Mouse (Mus musculus) myocyte (in vitro differentiated cells): ENCODE results near the gene Pds5a. TPM values are rescaled to one million over a fixed set of nuclear protein-coding genes. Genes with fewer than 3 reads are reported as not detected.

Source experiments
- H3K27me3 ChIP-seq: one replicate; pipeline ENCODE4 v1.6.1; 2011; ENCODE audit not compliant: control insufficient read depth, insufficient read depth, insufficient read length
- H3K36me3 ChIP-seq: one replicate; pipeline ENCODE4 v1.6.1; 2011; ENCODE audit not compliant: control insufficient read depth, insufficient read depth
- H3K4me2 ChIP-seq: one replicate; pipeline ENCODE4 v1.6.1; 2011; ENCODE audit warnings: low read depth, control low read depth
- H3K4me3 ChIP-seq: one replicate; pipeline ENCODE4 v1.5.1; 2011; ENCODE audit warnings: mild to moderate bottlenecking, control low read depth, moderate library complexity
- H3K79me2 ChIP-seq: one replicate; pipeline ENCODE4 v1.6.1; 2011; ENCODE audit not compliant: control insufficient read depth, insufficient read depth
- H3ac ChIP-seq: one replicate; pipeline ENCODE4 v1.6.1; 2011; ENCODE audit not compliant: control insufficient read depth, insufficient read length
- CEBPB ChIP-seq: IDR thresholded peaks from 2 replicates; pipeline ENCODE4 v1.6.1; 2011; ENCODE audit warnings: mild to moderate bottlenecking, moderate library complexity; ENCODE audit not compliant: poor library complexity, insufficient read depth, severe bottlenecking
- E2F4 ChIP-seq: IDR thresholded peaks from one replicate; pipeline ENCODE4 v1.6.1; 2011; ENCODE audit warnings: mild to moderate bottlenecking, control low read depth, moderate library complexity; ENCODE audit not compliant: insufficient read depth
- MAX ChIP-seq: IDR thresholded peaks from one replicate; pipeline ENCODE4 v1.6.1; 2011; ENCODE audit warnings: low read depth, mild to moderate bottlenecking, control low read depth
- MYOD1 ChIP-seq, 3 experiments: IDR thresholded peaks; one replicate each; pipeline ENCODE4 v1.6.1; 2011; ENCODE audit warnings: control low read depth in 2 of 3, low read depth in 2 of 3, mild to moderate bottlenecking in 2 of 3, moderate library complexity in 1 of 3; ENCODE audit not compliant: insufficient read length in 2 of 3, control insufficient read depth in 1 of 3
- MYOG ChIP-seq, 3 experiments: IDR thresholded peaks; one replicate each; pipeline ENCODE4 v1.6.1; 2011; ENCODE audit warnings: control low read depth in 2 of 3, low read depth in 2 of 3, mild to moderate bottlenecking in 2 of 3; ENCODE audit not compliant: insufficient read length in 2 of 3, control insufficient read depth in 1 of 3, insufficient read depth in 1 of 3
- POLR2A ChIP-seq: IDR thresholded peaks from one replicate; pipeline ENCODE4 v1.6.1; 2011; ENCODE audit warnings: low read depth, mild to moderate bottlenecking, control low read depth, moderate library complexity; ENCODE audit not compliant: insufficient read length
- POLR2AphosphoS2 ChIP-seq: IDR thresholded peaks from one replicate; pipeline ENCODE4 v1.6.1; 2011; ENCODE audit warnings: low read depth, control low read depth; ENCODE audit not compliant: insufficient read length
- REST ChIP-seq: IDR thresholded peaks from one replicate; pipeline ENCODE4 v1.6.1; 2011; ENCODE audit warnings: mild to moderate bottlenecking, control low read depth, moderate library complexity; ENCODE audit not compliant: insufficient read depth, insufficient read length
- SRF ChIP-seq: IDR thresholded peaks from one replicate; pipeline ENCODE4 v1.6.1; 2011; ENCODE audit warnings: low read depth; ENCODE audit not compliant: control insufficient read depth, insufficient read length
- TCF12 ChIP-seq: IDR thresholded peaks from one replicate; pipeline ENCODE4 v1.6.1; 2011; ENCODE audit warnings: mild to moderate bottlenecking, control low read depth; ENCODE audit not compliant: poor library complexity, insufficient read depth, severe bottlenecking
- TCF3 ChIP-seq: IDR thresholded peaks from one replicate; pipeline ENCODE4 v1.6.1; 2011; ENCODE audit warnings: low read depth, control low read depth; ENCODE audit not compliant: insufficient read length
- USF1 ChIP-seq: IDR thresholded peaks from one replicate; pipeline ENCODE4 v1.6.1; 2011; ENCODE audit warnings: low read depth, mild to moderate bottlenecking, control low read depth, moderate library complexity
- polyA plus RNA-seq: library from polyadenylated mRNA; unstranded; fragments of >200 nt; fragmentation: generic; extraction: Trizol; gene quantifications from one replicate; pipeline ENCODE4 v1.2.1, GENCODE M21; 2012; ENCODE audit warnings: missing spikeins

Gene Pds5a
- polyA plus RNA-seq, 1 experiment = 17.5 TPM

DNA sequence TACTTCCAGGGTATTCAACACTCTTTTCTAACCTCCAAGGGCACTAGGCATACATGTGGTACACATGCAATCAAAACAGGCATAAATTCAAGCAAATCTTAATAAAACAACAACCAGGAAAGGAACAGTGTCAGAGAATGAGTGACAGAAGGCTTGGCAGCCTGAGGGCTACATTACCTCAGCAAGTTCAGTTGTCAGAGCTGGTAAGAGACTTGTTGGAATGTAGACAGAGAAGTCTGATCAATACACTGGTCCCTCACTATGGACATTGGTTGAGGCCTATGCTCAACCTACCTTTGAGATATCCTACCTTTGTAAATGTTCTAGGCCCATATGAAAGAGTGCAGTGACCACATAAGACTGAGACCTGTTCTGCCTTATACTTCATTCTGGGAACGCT, 91.3 kb downstream of the Pds5a start:
- H3K36me3 ChIP-seq = peaks cover 27% of the 10 kb centered on the region
- no peak for TF ChIP-seq E2F4
- no peak for TF ChIP-seq POLR2A
- TF ChIP-seq USF1 = no peak
- TF ChIP-seq SRF = no peak
- TF ChIP-seq POLR2AphosphoS2 = no peak
- TF ChIP-seq MAX = no peak
- TF ChIP-seq REST = no peak
- no peak for TF ChIP-seq CEBPB
- TF ChIP-seq MYOG (IDR thresholded peaks at IDR 0.05; ENCODE audit: control insufficient read depth in 1 of 3, insufficient read depth in 1 of 3, insufficient read length in 2 of 3, low read depth in 2 of 3) = no peak
- TF ChIP-seq TCF12 = no peak
- TF ChIP-seq MYOD1 (IDR thresholded peaks at IDR 0.05; ENCODE audit: control insufficient read depth in 1 of 3, insufficient read length in 2 of 3, low read depth in 2 of 3) = no peak
- TF ChIP-seq TCF3 = no peak

DNA sequence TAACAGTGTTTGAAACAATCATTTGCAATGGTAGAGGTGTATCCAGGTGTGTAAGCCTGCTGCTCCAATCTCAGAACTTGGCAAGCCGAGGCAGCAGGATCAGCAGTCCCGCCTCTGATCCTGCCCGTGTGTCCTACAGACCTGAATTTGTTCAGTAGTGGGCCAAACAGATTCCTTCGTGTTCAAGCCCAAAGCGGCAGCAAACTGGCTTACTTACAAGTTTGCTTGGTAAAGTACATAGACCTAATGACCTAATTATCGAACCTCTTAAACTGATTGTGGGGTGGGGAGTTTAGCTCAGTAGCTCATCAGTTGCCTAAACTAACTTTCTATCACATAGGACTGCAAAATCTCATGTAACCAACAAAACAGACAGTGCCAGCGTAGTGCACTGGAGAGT, 98.4 kb downstream of the Pds5a start:
- Histone ChIP-seq H3K36me3 (peaks cover 44% of the 10 kb centered on the region), H3K27me3 (no peaks in the 10 kb centered on the region), H3K79me2 (no peaks in the 10 kb centered on the region), H3K4me3 (no peak overlapping the region), H3ac (no peak overlapping the region), H3K4me2 (no peak overlapping the region)
- TF ChIP-seq E2F4 = no peak

More for the DNA sequence above, 91.3 kb downstream of the Pds5a start:
- no peak overlapping the region for H3K4me2 ChIP-seq
- no peaks in the 10 kb centered on the region for H3K27me3 ChIP-seq
- peaks cover 5% of the 10 kb centered on the region for H3K79me2 ChIP-seq
- no peak overlapping the region for H3K4me3 ChIP-seq
- H3ac ChIP-seq = no peak overlapping the region

DNA sequence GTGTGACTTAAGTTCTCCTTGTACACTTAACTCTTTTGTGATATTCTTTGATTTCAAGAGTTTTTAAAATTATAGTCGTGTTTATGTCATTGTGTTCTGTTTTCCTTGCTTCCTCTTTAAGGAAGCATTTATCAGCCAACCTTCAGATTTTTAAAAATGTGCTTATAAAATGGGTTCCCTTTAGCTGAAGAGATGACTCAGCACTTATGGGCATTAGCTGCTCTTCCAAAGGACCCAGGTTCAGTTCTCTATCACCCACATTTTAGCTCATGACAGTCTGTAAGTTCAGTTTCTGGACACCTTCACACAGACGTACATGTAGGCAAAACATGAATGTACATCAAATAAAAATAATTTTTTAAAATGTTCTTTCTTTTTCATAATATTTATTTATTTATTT, 105.7 kb downstream of the Pds5a start:
- H3K4me3 ChIP-seq = no peak overlapping the region
- no peaks in the 10 kb centered on the region for H3K79me2 ChIP-seq
- peaks cover 29% of the 10 kb centered on the region for H3K36me3 ChIP-seq
- H3K4me2 ChIP-seq = no peak overlapping the region
- no peak for TF ChIP-seq SRF
- TF ChIP-seq POLR2A = no peak
- TF ChIP-seq MYOG (IDR thresholded peaks at IDR 0.05; ENCODE audit: control insufficient read depth in 1 of 3, insufficient read depth in 1 of 3, insufficient read length in 2 of 3, low read depth in 2 of 3) = no peak
- TF ChIP-seq USF1 = no peak
- no peak for TF ChIP-seq E2F4
- TF ChIP-seq TCF3 = no peak
- no peak for TF ChIP-seq MAX
- no peak for TF ChIP-seq REST
- no peak for TF ChIP-seq CEBPB
- TF ChIP-seq MYOD1 (IDR thresholded peaks at IDR 0.05; ENCODE audit: control insufficient read depth in 1 of 3, insufficient read length in 2 of 3, low read depth in 2 of 3) = no peak
- TF ChIP-seq POLR2AphosphoS2 = no peak
- no peak for TF ChIP-seq TCF12
- no peaks in the 10 kb centered on the region for H3K27me3 ChIP-seq
- no peak overlapping the region for H3ac ChIP-seq

DNA sequence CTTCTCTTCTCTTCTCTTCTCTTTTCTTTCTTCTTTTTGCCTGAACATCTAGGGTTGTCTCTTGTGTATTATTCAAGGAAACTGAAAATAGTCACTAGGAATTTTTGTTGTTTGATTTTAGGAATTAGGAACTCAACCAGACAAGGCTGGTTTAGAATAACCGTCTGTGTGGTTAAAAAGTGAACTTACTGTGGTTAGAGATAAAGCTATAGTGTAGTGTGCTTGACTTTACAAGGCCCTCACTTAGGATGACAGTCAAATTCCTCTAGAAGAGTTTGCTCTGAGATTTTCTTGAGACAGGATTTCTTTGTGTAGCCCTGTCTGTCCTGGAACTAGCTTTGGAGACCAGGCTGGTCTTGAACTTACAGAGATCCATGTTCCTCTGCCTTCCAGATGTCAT, 107.9 kb downstream of the Pds5a start:
- TF ChIP-seq CEBPB (no peak), MYOD1 (IDR thresholded peaks at IDR 0.05; ENCODE audit: control insufficient read depth in 1 of 3, insufficient read length in 2 of 3, low read depth in 2 of 3) (no peak), POLR2A (no peak), TCF12 (no peak), E2F4 (no peak), POLR2AphosphoS2 (no peak), MYOG (IDR thresholded peaks at IDR 0.05; ENCODE audit: control insufficient read depth in 1 of 3, insufficient read depth in 1 of 3, insufficient read length in 2 of 3, low read depth in 2 of 3) (no peak), USF1 (no peak), MAX (no peak)
- H3K79me2 ChIP-seq = no peaks in the 10 kb centered on the region
- H3K4me2 ChIP-seq = no peak overlapping the region
- H3K27me3 ChIP-seq = no peaks in the 10 kb centered on the region
- no peak overlapping the region for H3K4me3 ChIP-seq
- no peak overlapping the region for H3ac ChIP-seq
- H3K36me3 ChIP-seq = peaks cover 15% of the 10 kb centered on the region

DNA sequence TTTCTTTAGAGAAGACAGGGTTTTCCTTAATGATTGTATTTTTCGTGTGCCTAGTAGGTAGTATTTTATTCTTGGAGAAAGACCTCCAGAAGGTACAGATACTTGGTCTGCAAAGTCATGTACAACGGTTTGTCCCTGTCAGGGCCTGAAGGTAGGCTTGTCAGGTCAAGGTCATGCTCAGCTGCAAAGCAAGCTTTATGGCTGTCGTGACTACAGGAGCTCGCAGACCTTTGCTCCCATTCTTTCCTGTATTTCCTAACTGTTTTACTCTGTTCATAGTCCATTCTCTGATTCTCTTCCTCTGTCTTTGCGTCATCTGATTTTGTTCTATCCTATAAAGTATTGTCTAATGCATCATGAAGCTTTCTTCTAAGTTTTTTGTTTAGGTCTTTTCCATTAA, 111.8 kb downstream of the Pds5a start:
- Histone ChIP-seq H3K36me3 (peaks cover 8% of the 10 kb centered on the region), H3ac (no peak overlapping the region), H3K79me2 (no peaks in the 10 kb centered on the region), H3K4me3 (no peak overlapping the region), H3K4me2 (no peak overlapping the region), H3K27me3 (no peaks in the 10 kb centered on the region)
- TF ChIP-seq TCF3 (no peak), TCF12 (no peak), USF1 (no peak), MYOD1 (IDR thresholded peaks at IDR 0.05; ENCODE audit: control insufficient read depth in 1 of 3, insufficient read length in 2 of 3, low read depth in 2 of 3) (no peak), POLR2AphosphoS2 (no peak), CEBPB (no peak), MAX (no peak), SRF (no peak), E2F4 (no peak), POLR2A (no peak), REST (no peak)

DNA sequence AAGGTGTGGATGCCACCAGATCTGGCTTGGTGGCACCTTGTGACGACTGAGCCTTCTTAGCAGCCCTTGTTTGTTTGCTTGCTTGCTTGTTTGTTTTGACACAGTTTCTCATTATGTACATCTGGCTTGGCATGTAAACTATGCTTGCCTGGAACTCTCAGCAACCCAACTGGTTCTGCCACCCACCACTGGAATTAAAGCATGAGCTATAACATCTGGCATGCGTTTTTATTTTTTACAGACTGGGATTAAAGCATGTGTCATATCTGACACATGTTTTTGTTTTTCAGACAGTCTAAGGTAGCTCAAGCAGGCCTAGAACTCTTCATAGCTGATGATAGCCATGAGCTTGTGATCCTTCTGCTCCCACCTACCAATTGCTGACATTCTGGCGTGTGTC, 119.5 kb downstream of the Pds5a start:
- no peak overlapping the region for H3K4me2 ChIP-seq
- H3K27me3 ChIP-seq = no peaks in the 10 kb centered on the region
- no peak overlapping the region for H3ac ChIP-seq
- peaks cover 11% of the 10 kb centered on the region for H3K36me3 ChIP-seq
- no peak for TF ChIP-seq TCF3
- no peak for TF ChIP-seq MYOD1 (IDR thresholded peaks at IDR 0.05; ENCODE audit: control insufficient read depth in 1 of 3, insufficient read length in 2 of 3, low read depth in 2 of 3)
- TF ChIP-seq CEBPB = no peak
- no peak for TF ChIP-seq SRF
- no peak for TF ChIP-seq MAX
- no peak for TF ChIP-seq MYOG (IDR thresholded peaks at IDR 0.05; ENCODE audit: control insufficient read depth in 1 of 3, insufficient read depth in 1 of 3, insufficient read length in 2 of 3, low read depth in 2 of 3)
- TF ChIP-seq REST = no peak
- TF ChIP-seq POLR2A = no peak
- TF ChIP-seq E2F4 = no peak
- TF ChIP-seq USF1 = no peak
- TF ChIP-seq POLR2AphosphoS2 = no peak
- TF ChIP-seq TCF12 = no peak
- H3K4me3 ChIP-seq = no peak overlapping the region
- H3K79me2 ChIP-seq = peaks cover 25% of the 10 kb centered on the region
